Mouse (Mus musculus): ENCODE results near the gene Taar9. TPM values are rescaled to one million over a fixed set of nuclear protein-coding genes. Genes with fewer than 3 reads are reported as not detected.
"Not testable (repeated sequence)": the region's sequence is repeated elsewhere in the genome, so short reads cannot be mapped to it uniquely, and the experiment has no call there.

The Taar9 gene
- polyA plus RNA-seq, 1 experiment from 2014 or later: not detected

GRCm38 (mm10) chr10:24092194-24092593 lies 17.1 kb downstream of the Taar9 start, which contains the start of gene Taar8b:
TSS of gene Taar8b (minus strand) at chr10:24092294.
- WGBS (ENCODE audit: insufficient replicate concordance): 64% methylated on average over 2 of the region's 2 CpGs
- no peak within 1 kb of the TSS for H3K27ac ChIP-seq (ENCODE audit: low read depth, low read length)
- H3K4me3 ChIP-seq (ENCODE audit: low read depth, low read length): no peak within 1 kb of the TSS
- no peaks in the 10 kb centered on the region for H3K27me3 ChIP-seq (ENCODE audit: control insufficient read depth, insufficient read depth, low read length)
- H3K36me3 ChIP-seq (ENCODE audit: control insufficient read depth, insufficient read depth, low read length): no peaks in the 10 kb centered on the region
- ATAC-seq (replicated peaks; ENCODE audit: insufficient number of reproducible peaks, low FRiP score, low TSS enrichment): no peak
- no peaks in the 10 kb centered on the region for H3K9me3 ChIP-seq (replicated peaks; ENCODE audit: control insufficient read depth, low read length)
- no peak within 1 kb of the TSS for H3K9ac ChIP-seq (ENCODE audit: low read depth, low read length)
- H3K4me1 ChIP-seq (ENCODE audit: control insufficient read depth, insufficient read depth, low read length): no peaks in the 10 kb centered on the region
- H3K4me2 ChIP-seq: no peak within 1 kb of the TSS

GRCm38 (mm10) chr10:24087168-24087567 lies 22.2 kb downstream of the Taar9 start:
- Histone ChIP-seq H3K4me3 (ENCODE audit: low read depth, low read length) (no peak overlapping the region), H3K27me3 (ENCODE audit: control insufficient read depth, insufficient read depth, low read length) (no peaks in the 10 kb centered on the region), H3K36me3 (ENCODE audit: control insufficient read depth, insufficient read depth, low read length) (no peaks in the 10 kb centered on the region), H3K9ac (ENCODE audit: low read depth, low read length) (no peak overlapping the region), H3K4me2 (no peak overlapping the region), H3K9me3 (replicated peaks; ENCODE audit: control insufficient read depth, low read length) (no peaks in the 10 kb centered on the region), H3K27ac (ENCODE audit: low read depth, low read length) (no peak overlapping the region), H3K4me1 (ENCODE audit: control insufficient read depth, insufficient read depth, low read length) (no peaks in the 10 kb centered on the region)
- ATAC-seq (replicated peaks; ENCODE audit: insufficient number of reproducible peaks, low FRiP score, low TSS enrichment): no peak
- 76% methylated on average over 2 of the region's 2 CpGs for WGBS (ENCODE audit: insufficient replicate concordance)

GRCm38 (mm10) chr10:24086555-24086954 lies 22.8 kb downstream of the Taar9 start:
- Histone ChIP-seq H3K27ac (ENCODE audit: low read depth, low read length) (no peak overlapping the region), H3K9ac (ENCODE audit: low read depth, low read length) (no peak overlapping the region), H3K36me3 (ENCODE audit: control insufficient read depth, insufficient read depth, low read length) (no peaks in the 10 kb centered on the region), H3K4me3 (ENCODE audit: low read depth, low read length) (no peak overlapping the region), H3K27me3 (ENCODE audit: control insufficient read depth, insufficient read depth, low read length) (no peaks in the 10 kb centered on the region), H3K4me2 (no peak overlapping the region), H3K4me1 (ENCODE audit: control insufficient read depth, insufficient read depth, low read length) (no peaks in the 10 kb centered on the region), H3K9me3 (replicated peaks; ENCODE audit: control insufficient read depth, low read length) (no peaks in the 10 kb centered on the region)
- WGBS (ENCODE audit: insufficient replicate concordance): 56% methylated on average over 5 of the region's 5 CpGs
- ATAC-seq (replicated peaks; ENCODE audit: insufficient number of reproducible peaks, low FRiP score, low TSS enrichment): no peak

GRCm38 (mm10) chr10:24085936-24086335 lies 23.4 kb downstream of the Taar9 start:
- Histone ChIP-seq H3K4me1 (ENCODE audit: control insufficient read depth, insufficient read depth, low read length) (no peaks in the 10 kb centered on the region), H3K27me3 (ENCODE audit: control insufficient read depth, insufficient read depth, low read length) (no peaks in the 10 kb centered on the region), H3K9me3 (replicated peaks; ENCODE audit: control insufficient read depth, low read length) (no peaks in the 10 kb centered on the region), H3K4me3 (ENCODE audit: low read depth, low read length) (no peak overlapping the region), H3K27ac (ENCODE audit: low read depth, low read length) (no peak overlapping the region), H3K9ac (ENCODE audit: low read depth, low read length) (no peak overlapping the region), H3K36me3 (ENCODE audit: control insufficient read depth, insufficient read depth, low read length) (no peaks in the 10 kb centered on the region), H3K4me2 (no peak overlapping the region)
- no peak for ATAC-seq (replicated peaks; ENCODE audit: insufficient number of reproducible peaks, low FRiP score, low TSS enrichment)
- 73% methylated on average over 5 of the region's 5 CpGs for WGBS (ENCODE audit: insufficient replicate concordance)

- no peaks in the 10 kb centered on the region for H3K36me3 ChIP-seq (ENCODE audit: control insufficient read depth, insufficient read depth, low read length)
- H3K4me3 ChIP-seq (ENCODE audit: low read depth, low read length): no peak overlapping the region
- H3K9ac ChIP-seq (ENCODE audit: low read depth, low read length): no peak overlapping the region
- H3K4me1 ChIP-seq (ENCODE audit: control insufficient read depth, insufficient read depth, low read length): no peaks in the 10 kb centered on the region
- no peak for ATAC-seq (replicated peaks; ENCODE audit: insufficient number of reproducible peaks, low FRiP score, low TSS enrichment)
- H3K27me3 ChIP-seq (ENCODE audit: control insufficient read depth, insufficient read depth, low read length): no peaks in the 10 kb centered on the region
- H3K27ac ChIP-seq (ENCODE audit: low read depth, low read length): no peak overlapping the region
- WGBS (ENCODE audit: insufficient replicate concordance): 31% methylated on average over 3 of the region's 3 CpGs
- H3K4me2 ChIP-seq: no peak overlapping the region
- H3K9me3 ChIP-seq (replicated peaks; ENCODE audit: control insufficient read depth, low read length): no peaks in the 10 kb centered on the region
Measured at GRCm38 (mm10) chr10:24080166-24080565, 29.2 kb downstream of the Taar9 start.

- H3K4me2 ChIP-seq; H3K4me3 ChIP-seq (ENCODE audit: low read depth, low read length); H3K9ac ChIP-seq (ENCODE audit: low read depth, low read length); H3K27ac ChIP-seq (ENCODE audit: low read depth, low read length); ATAC-seq (replicated peaks; ENCODE audit: insufficient number of reproducible peaks, low FRiP score, low TSS enrichment); H3K4me1 ChIP-seq (ENCODE audit: control insufficient read depth, insufficient read depth, low read length); H3K27me3 ChIP-seq (ENCODE audit: control insufficient read depth, insufficient read depth, low read length); H3K9me3 ChIP-seq (replicated peaks; ENCODE audit: control insufficient read depth, low read length); H3K36me3 ChIP-seq (ENCODE audit: control insufficient read depth, insufficient read depth, low read length): not testable (repeated sequence)
- WGBS (ENCODE audit: insufficient replicate concordance): 77% methylated on average over 2 of the region's 4 CpGs
Measured at GRCm38 (mm10) chr10:24076200-24076599, 33.1 kb downstream of the Taar9 start, which contains the start of gene Taar8a. TSS of gene Taar8a (plus strand) at chr10:24076500.

- H3K4me3 ChIP-seq (ENCODE audit: low read depth, low read length); H3K9me3 ChIP-seq (replicated peaks; ENCODE audit: control insufficient read depth, low read length); H3K27me3 ChIP-seq (ENCODE audit: control insufficient read depth, insufficient read depth, low read length); H3K4me1 ChIP-seq (ENCODE audit: control insufficient read depth, insufficient read depth, low read length); H3K36me3 ChIP-seq (ENCODE audit: control insufficient read depth, insufficient read depth, low read length); H3K27ac ChIP-seq (ENCODE audit: low read depth, low read length); ATAC-seq (replicated peaks; ENCODE audit: insufficient number of reproducible peaks, low FRiP score, low TSS enrichment); H3K9ac ChIP-seq (ENCODE audit: low read depth, low read length); H3K4me2 ChIP-seq: not testable (repeated sequence)
- WGBS (ENCODE audit: insufficient replicate concordance): 40% methylated on average over 2 of the region's 2 CpGs
Measured at GRCm38 (mm10) chr10:24074751-24075150, 34.6 kb downstream of the Taar9 start.

GRCm38 (mm10) chr10:24058986-24059385 lies 50.3 kb downstream of the Taar9 start:
- 78% methylated on average over 3 of the region's 3 CpGs for WGBS (ENCODE audit: insufficient replicate concordance)
- Histone ChIP-seq H3K4me2 (no peak overlapping the region), H3K27me3 (ENCODE audit: control insufficient read depth, insufficient read depth, low read length) (no peaks in the 10 kb centered on the region), H3K27ac (ENCODE audit: low read depth, low read length) (no peak overlapping the region), H3K4me1 (ENCODE audit: control insufficient read depth, insufficient read depth, low read length) (no peaks in the 10 kb centered on the region), H3K9ac (ENCODE audit: low read depth, low read length) (no peak overlapping the region), H3K4me3 (ENCODE audit: low read depth, low read length) (no peak overlapping the region), H3K36me3 (ENCODE audit: control insufficient read depth, insufficient read depth, low read length) (no peaks in the 10 kb centered on the region), H3K9me3 (replicated peaks; ENCODE audit: control insufficient read depth, low read length) (no peaks in the 10 kb centered on the region; the same call in 1 of the 2 replicates)
- ATAC-seq (replicated peaks; ENCODE audit: insufficient number of reproducible peaks, low FRiP score, low TSS enrichment): no peak
